Mouse (Mus musculus): ENCODE measurements around the gene Samd4b. TPM values are rescaled to one million over a fixed set of nuclear protein-coding genes. Genes with fewer than 3 reads are reported as not detected.

The Samd4b gene
- polyA plus RNA-seq, 1 experiment from 2014 or later: 26.8 TPM

GRCm38 (mm10) chr7:28427738-28428137, 170.2 kb downstream of the Samd4b start:
- ATAC-seq (ENCODE audit: low FRiP score): no peak
- no peak overlapping the region for H3K27ac ChIP-seq

GRCm38 (mm10) chr7:28423018-28423417, 174.9 kb downstream of the Samd4b start:
- H3K27me3 ChIP-seq (ENCODE audit: control insufficient read depth, insufficient read depth, low read length): no peaks in the 10 kb centered on the region
- H3K4me2 ChIP-seq (replicated peaks): no peak overlapping the region
- H3K4me3 ChIP-seq (replicated peaks; ENCODE audit: low read length): no peak overlapping the region
- H3K27ac ChIP-seq: no peak overlapping the region
- no peak overlapping the region for H3K9ac ChIP-seq
- no peaks in the 10 kb centered on the region for H3K9me3 ChIP-seq (ENCODE audit: control insufficient read depth, low read length)
- H3K4me1 ChIP-seq (replicated peaks; ENCODE audit: control insufficient read depth, insufficient read depth, low read length): no peaks in the 10 kb centered on the region
- ATAC-seq (ENCODE audit: low FRiP score) (no peak), DNase-seq (ENCODE audit: low spot score) (no peak)
- peaks cover 61% of the 10 kb centered on the region for H3K36me3 ChIP-seq (replicated peaks; ENCODE audit: control insufficient read depth, insufficient read depth)
- 96% methylated on average over 1 of the region's 1 CpGs for WGBS

More at GRCm38 (mm10) chr7:28427738-28428137, 170.2 kb downstream of the Samd4b start:
- Histone ChIP-seq H3K4me1 (replicated peaks; ENCODE audit: control insufficient read depth, insufficient read depth, low read length) (peaks cover 10% of the 10 kb centered on the region), H3K9ac (no peak overlapping the region), H3K4me3 (replicated peaks; ENCODE audit: low read length) (no peak overlapping the region), H3K27me3 (ENCODE audit: control insufficient read depth, insufficient read depth, low read length) (no peaks in the 10 kb centered on the region), H3K9me3 (ENCODE audit: control insufficient read depth, low read length) (no peaks in the 10 kb centered on the region), H3K36me3 (replicated peaks; ENCODE audit: control insufficient read depth, insufficient read depth) (peaks cover 32% of the 10 kb centered on the region), H3K4me2 (replicated peaks) (no peak overlapping the region)
- no peak for DNase-seq (ENCODE audit: low spot score)

GRCm38 (mm10) chr7:28419416-28419815, 178.5 kb downstream of the Samd4b start:
- H3K27me3 ChIP-seq (ENCODE audit: control insufficient read depth, insufficient read depth, low read length): no peaks in the 10 kb centered on the region
- no peaks in the 10 kb centered on the region for H3K9me3 ChIP-seq (ENCODE audit: control insufficient read depth, low read length)
- H3K4me3 ChIP-seq (replicated peaks; ENCODE audit: low read length): no peak overlapping the region
- H3K36me3 ChIP-seq (replicated peaks; ENCODE audit: control insufficient read depth, insufficient read depth): peaks cover 87% of the 10 kb centered on the region
- WGBS: 100% methylated on average over 2 of the region's 2 CpGs
- no peak overlapping the region for H3K9ac ChIP-seq
- ATAC-seq (ENCODE audit: low FRiP score) (no peak), DNase-seq (ENCODE audit: low spot score) (no peak)
- H3K4me2 ChIP-seq (replicated peaks): no peak overlapping the region
- H3K4me1 ChIP-seq (replicated peaks; ENCODE audit: control insufficient read depth, insufficient read depth, low read length): no peaks in the 10 kb centered on the region
- no peak overlapping the region for H3K27ac ChIP-seq

- H3K4me3 ChIP-seq (replicated peaks; ENCODE audit: low read length): no peak overlapping the region
- no peaks in the 10 kb centered on the region for H3K9me3 ChIP-seq (ENCODE audit: control insufficient read depth, low read length)
- no peak overlapping the region for H3K4me2 ChIP-seq (replicated peaks)
- H3K9ac ChIP-seq: no peak overlapping the region
- ATAC-seq (ENCODE audit: low FRiP score) (no peak), DNase-seq (ENCODE audit: low spot score) (no peak)
- H3K36me3 ChIP-seq (replicated peaks; ENCODE audit: control insufficient read depth, insufficient read depth): peaks cover 89% of the 10 kb centered on the region
- H3K4me1 ChIP-seq (replicated peaks; ENCODE audit: control insufficient read depth, insufficient read depth, low read length): no peaks in the 10 kb centered on the region
- H3K27me3 ChIP-seq (ENCODE audit: control insufficient read depth, insufficient read depth, low read length): no peaks in the 10 kb centered on the region
- 82% methylated on average over 8 of the region's 8 CpGs for WGBS
- H3K27ac ChIP-seq: no peak overlapping the region
Observed at GRCm38 (mm10) chr7:28418096-28418670, 179.8 kb downstream of the Samd4b start.

- Histone ChIP-seq H3K36me3 (replicated peaks; ENCODE audit: control insufficient read depth, insufficient read depth) (peaks cover 89% of the 10 kb centered on the region), H3K27ac (no peak overlapping the region), H3K4me2 (replicated peaks) (no peak overlapping the region), H3K9ac (no peak overlapping the region), H3K4me1 (replicated peaks; ENCODE audit: control insufficient read depth, insufficient read depth, low read length) (no peaks in the 10 kb centered on the region), H3K9me3 (ENCODE audit: control insufficient read depth, low read length) (no peaks in the 10 kb centered on the region), H3K4me3 (replicated peaks; ENCODE audit: low read length) (no peak overlapping the region), H3K27me3 (ENCODE audit: control insufficient read depth, insufficient read depth, low read length) (no peaks in the 10 kb centered on the region)
- DNase-seq (ENCODE audit: low spot score): no peak
- no peak for ATAC-seq (ENCODE audit: low FRiP score)
Observed at GRCm38 (mm10) chr7:28417368-28417767, 180.6 kb downstream of the Samd4b start.

- no peaks in the 10 kb centered on the region for H3K27me3 ChIP-seq (ENCODE audit: control insufficient read depth, insufficient read depth, low read length)
- no peak overlapping the region for H3K27ac ChIP-seq
- H3K4me1 ChIP-seq (replicated peaks; ENCODE audit: control insufficient read depth, insufficient read depth, low read length): no peaks in the 10 kb centered on the region
- DNase-seq (ENCODE audit: low spot score) (no peak), ATAC-seq (ENCODE audit: low FRiP score) (no peak)
- no peak overlapping the region for H3K4me2 ChIP-seq (replicated peaks)
- H3K9me3 ChIP-seq (ENCODE audit: control insufficient read depth, low read length): no peaks in the 10 kb centered on the region
- whole genome bisulfite sequencing: 92% methylated on average over 4 of the region's 4 CpGs
- no peak overlapping the region for H3K9ac ChIP-seq
- no peak overlapping the region for H3K4me3 ChIP-seq (replicated peaks; ENCODE audit: low read length)
- peaks cover 94% of the 10 kb centered on the region for H3K36me3 ChIP-seq (replicated peaks; ENCODE audit: control insufficient read depth, insufficient read depth)
Observed at GRCm38 (mm10) chr7:28412826-28413225, 185.1 kb downstream of the Samd4b start.

- no peak for ATAC-seq (ENCODE audit: low FRiP score)
- Histone ChIP-seq H3K4me2 (replicated peaks) (no peak overlapping the region), H3K4me1 (replicated peaks; ENCODE audit: control insufficient read depth, insufficient read depth, low read length) (no peaks in the 10 kb centered on the region), H3K27me3 (ENCODE audit: control insufficient read depth, insufficient read depth, low read length) (no peaks in the 10 kb centered on the region), H3K36me3 (replicated peaks; ENCODE audit: control insufficient read depth, insufficient read depth) (peaks cover 98% of the 10 kb centered on the region), H3K4me3 (replicated peaks; ENCODE audit: low read length) (no peak overlapping the region), H3K27ac (no peak overlapping the region), H3K9ac (no peak overlapping the region), H3K9me3 (ENCODE audit: control insufficient read depth, low read length) (no peaks in the 10 kb centered on the region)
- 84% methylated on average over 3 of the region's 3 CpGs for WGBS
- DNase-seq (ENCODE audit: low spot score): no peak
Observed at GRCm38 (mm10) chr7:28410841-28411475, 187.0 kb downstream of the Samd4b start.

GRCm38 (mm10) chr7:28401942-28402341, 196.0 kb downstream of the Samd4b start:
- Histone ChIP-seq H3K4me2 (replicated peaks) (no peak overlapping the region), H3K9ac (no peak overlapping the region), H3K4me3 (replicated peaks; ENCODE audit: low read length) (no peak overlapping the region), H3K4me1 (replicated peaks; ENCODE audit: control insufficient read depth, insufficient read depth, low read length) (no peaks in the 10 kb centered on the region), H3K9me3 (ENCODE audit: control insufficient read depth, low read length) (no peaks in the 10 kb centered on the region), H3K27ac (no peak overlapping the region), H3K36me3 (replicated peaks; ENCODE audit: control insufficient read depth, insufficient read depth) (peaks cover 100% of the 10 kb centered on the region), H3K27me3 (ENCODE audit: control insufficient read depth, insufficient read depth, low read length) (no peaks in the 10 kb centered on the region)
- no peak for ATAC-seq (ENCODE audit: low FRiP score)
- 89% methylated on average over 3 of the region's 3 CpGs for WGBS
- no peak for DNase-seq (ENCODE audit: low spot score)

- H3K9me3 ChIP-seq (ENCODE audit: control insufficient read depth, low read length): no peaks in the 10 kb centered on the region
- ATAC-seq (ENCODE audit: low FRiP score) (no peak), DNase-seq (ENCODE audit: low spot score) (no peak)
- peaks cover 99% of the 10 kb centered on the region for H3K36me3 ChIP-seq (replicated peaks; ENCODE audit: control insufficient read depth, insufficient read depth)
- H3K27ac ChIP-seq: no peak overlapping the region
- no peaks in the 10 kb centered on the region for H3K27me3 ChIP-seq (ENCODE audit: control insufficient read depth, insufficient read depth, low read length)
- H3K4me1 ChIP-seq (replicated peaks; ENCODE audit: control insufficient read depth, insufficient read depth, low read length): no peaks in the 10 kb centered on the region
- H3K4me3 ChIP-seq (replicated peaks; ENCODE audit: low read length): no peak overlapping the region
- H3K9ac ChIP-seq: no peak overlapping the region
- no peak overlapping the region for H3K4me2 ChIP-seq (replicated peaks)
- WGBS: 100% methylated on average over 1 of the region's 1 CpGs
Observed at GRCm38 (mm10) chr7:28401030-28401429, 196.9 kb downstream of the Samd4b start.

All from hindbrain, embryonic 14.5 days (tissue).